Mouse (Mus musculus) CH12.LX (cell line): ENCODE results near the gene Ankrd39. TPM values are rescaled to one million over a fixed set of nuclear protein-coding genes. Genes with fewer than 3 reads are reported as not detected.

Experiments used
- DNase-seq: peaks from one replicate; pipeline ENCODE4 v3.0.0-alpha.2; 2013; ENCODE audit errors: extremely low read depth
- H3K27ac ChIP-seq: 2 replicates; pipeline ENCODE4 v1.5.1; 2012; ENCODE audit warnings: low read depth, mild to moderate bottlenecking, control low read depth, moderate library complexity; ENCODE audit not compliant: insufficient read depth
- H3K27me3 ChIP-seq: replicated peaks from 2 replicates; pipeline ENCODE3; 2012; ENCODE audit warnings: inconsistent platforms
- H3K36me3 ChIP-seq, 2 experiments: replicated peaks in 1 of 2; 2 replicates each; pipeline versions ENCODE3 to v1.6.1; 2012; ENCODE audit warnings: inconsistent platforms in 1 of 2, low read length in 1 of 2, mild to moderate bottlenecking in 1 of 2, mixed read lengths in 1 of 2, moderate library complexity in 1 of 2; ENCODE audit not compliant: control insufficient read depth in 1 of 2, insufficient read depth in 1 of 2
- H3K4me1 ChIP-seq, 2 experiments: 2 replicates each; pipeline ENCODE4 v1.6.1; 2012; ENCODE audit warnings: inconsistent platforms in 1 of 2, moderate library complexity in 1 of 2; ENCODE audit not compliant: insufficient read depth in 2 of 2, control insufficient read depth in 1 of 2
- H3K4me2 ChIP-seq: 2 replicates; pipeline ENCODE4 v1.6.1; 2012; ENCODE audit warnings: low read depth, mild to moderate bottlenecking, control low read depth; ENCODE audit not compliant: poor library complexity, insufficient read depth, severe bottlenecking
- H3K4me3 ChIP-seq, 3 experiments: fragments of 150-350 bp in 1 of 3; sonication (generic) in 1 of 3; replicated peaks in 1 of 3; 2 replicates each; pipeline versions ENCODE3 to v1.5.1; 2011 to 2012; ENCODE audit warnings: low read depth in 2 of 3, low read length in 2 of 3, mild to moderate bottlenecking in 2 of 3, moderate library complexity in 2 of 3, control low read depth in 1 of 3, improper control_type of control experiment in 1 of 3, inconsistent platforms in 1 of 3, mixed read lengths in 1 of 3; ENCODE audit not compliant: poor library complexity in 1 of 3
- H3K79me2 ChIP-seq: replicated peaks from 2 replicates; pipeline ENCODE4 v1.6.1; 2012; ENCODE audit warnings: mild to moderate bottlenecking, moderate library complexity; ENCODE audit not compliant: control insufficient read depth, poor library complexity, insufficient read depth, severe bottlenecking; ENCODE audit errors: extremely low read depth
- H3K9ac ChIP-seq: 2 replicates; pipeline ENCODE4 v1.6.1; 2012; ENCODE audit warnings: low read depth, mild to moderate bottlenecking, control low read depth, moderate library complexity; ENCODE audit not compliant: insufficient read depth
- H3K9me3 ChIP-seq: replicated peaks from 2 replicates; pipeline ENCODE3; 2012; ENCODE audit warnings: low read length, inconsistent platforms, mixed read lengths
- BHLHE40 ChIP-seq: IDR thresholded peaks from 2 replicates; pipeline ENCODE4 v1.6.1; 2011; ENCODE audit warnings: mild to moderate bottlenecking, low read depth, low read length, improper control_type of control experiment
- CHD2 ChIP-seq: IDR thresholded peaks from 2 replicates; pipeline ENCODE4 v1.6.1; 2011; ENCODE audit warnings: low read length, improper control_type of control experiment
- EP300 ChIP-seq: IDR thresholded peaks from 2 replicates; pipeline ENCODE4 v1.6.1; 2011; ENCODE audit warnings: low read length, improper control_type of control experiment
- ETS1 ChIP-seq: conservative IDR thresholded peaks from 2 replicates; pipeline ENCODE4 v1.6.1; 2012; ENCODE audit warnings: low read depth, mild to moderate bottlenecking, inconsistent platforms, low read length, improper control_type of control experiment, moderate library complexity
- HCFC1 ChIP-seq: IDR thresholded peaks from 2 replicates; pipeline ENCODE4 v1.6.1; 2012; ENCODE audit warnings: low read depth, mild to moderate bottlenecking, inconsistent platforms, low read length, improper control_type of control experiment
- IRF4 ChIP-seq: IDR thresholded peaks from 2 replicates; pipeline ENCODE4 v1.6.1; 2014; ENCODE audit warnings: low read depth, mild to moderate bottlenecking, inconsistent platforms, low read length, improper control_type of control experiment
- JUN ChIP-seq: IDR thresholded peaks from 2 replicates; pipeline ENCODE4 v1.6.1; 2011; ENCODE audit warnings: low read depth, mild to moderate bottlenecking, low read length, improper control_type of control experiment, moderate library complexity; ENCODE audit not compliant: insufficient read depth
- JUND ChIP-seq: conservative IDR thresholded peaks from 2 replicates; pipeline ENCODE4 v1.6.1; 2011; ENCODE audit warnings: low read depth, low read length, improper control_type of control experiment
- KAT2A ChIP-seq: IDR thresholded peaks from 2 replicates; pipeline ENCODE4 v1.6.1; 2012; ENCODE audit warnings: low read length, improper control_type of control experiment, inconsistent platforms; ENCODE audit not compliant: insufficient replicate concordance
- MAFK ChIP-seq: IDR thresholded peaks from 2 replicates; pipeline ENCODE4 v1.6.1; 2011; ENCODE audit warnings: low read length, improper control_type of control experiment; ENCODE audit not compliant: insufficient replicate concordance
- MAX ChIP-seq: IDR thresholded peaks from 2 replicates; pipeline ENCODE4 v1.6.1; 2011; ENCODE audit warnings: low read length, improper control_type of control experiment
- MAZ ChIP-seq: IDR thresholded peaks from 2 replicates; pipeline ENCODE4 v1.6.1; 2012; ENCODE audit warnings: low read depth, mild to moderate bottlenecking, inconsistent platforms, low read length, improper control_type of control experiment, moderate library complexity
- MXI1 ChIP-seq: IDR thresholded peaks from 2 replicates; pipeline ENCODE4 v1.6.1; 2011; ENCODE audit warnings: mild to moderate bottlenecking, low read depth, low read length, improper control_type of control experiment
- MYC ChIP-seq: IDR thresholded peaks from 2 replicates; pipeline ENCODE4 v1.6.1; 2011; ENCODE audit warnings: low read depth, mild to moderate bottlenecking, improper control_type of control experiment, low read length
- NELFE ChIP-seq: IDR thresholded peaks from 2 replicates; pipeline ENCODE4 v1.6.1; 2011; ENCODE audit warnings: low read depth, low read length, improper control_type of control experiment
- PAX5 ChIP-seq: IDR thresholded peaks from 2 replicates; pipeline ENCODE4 v1.6.1; 2012; ENCODE audit warnings: low read length, inconsistent platforms, mixed read lengths
- RCOR1 ChIP-seq: conservative IDR thresholded peaks from 2 replicates; pipeline ENCODE4 v1.6.1; 2012; ENCODE audit warnings: low read depth, mild to moderate bottlenecking, inconsistent platforms, low read length, improper control_type of control experiment
- SMC3 ChIP-seq: IDR thresholded peaks from 2 replicates; pipeline ENCODE4 v1.6.1; 2011; ENCODE audit warnings: low read depth, low read length, improper control_type of control experiment
- TBP ChIP-seq: conservative IDR thresholded peaks from 2 replicates; pipeline ENCODE4 v1.6.1; 2011; ENCODE audit warnings: low read depth, low read length, improper control_type of control experiment
- TCF12 ChIP-seq: IDR thresholded peaks from 2 replicates; pipeline ENCODE4 v1.6.1; 2014; ENCODE audit warnings: low read depth, mild to moderate bottlenecking, inconsistent platforms, low read length, improper control_type of control experiment
- UBTF ChIP-seq: IDR thresholded peaks from 2 replicates; pipeline ENCODE4 v1.6.1; 2012; ENCODE audit warnings: low read depth, mild to moderate bottlenecking, inconsistent platforms, low read length, improper control_type of control experiment, moderate library complexity
- USF1 ChIP-seq: IDR thresholded peaks from 2 replicates; pipeline ENCODE4 v1.6.1; 2014; ENCODE audit warnings: low read depth, mild to moderate bottlenecking, inconsistent platforms, low read length, improper control_type of control experiment
- USF2 ChIP-seq: conservative IDR thresholded peaks from 2 replicates; pipeline ENCODE4 v1.6.1; 2011; ENCODE audit warnings: low read depth, low read length, improper control_type of control experiment
- ZC3H11A ChIP-seq: IDR thresholded peaks from 2 replicates; pipeline ENCODE4 v1.6.1; 2012; ENCODE audit warnings: low read depth, mild to moderate bottlenecking, inconsistent platforms, low read length, improper control_type of control experiment
- ZNF384 ChIP-seq: IDR thresholded peaks from 2 replicates; pipeline ENCODE4 v1.6.1; 2012; ENCODE audit warnings: low read depth, low read length, improper control_type of control experiment, inconsistent platforms
- dilution Hi-C: fragments of 300-500 bp; cut with MboI; formaldehyde crosslinking; loops from 2 replicates; pipeline ENCODE4 v1.14.3; 2020; ENCODE audit warnings: low sequenced_read_pairs; ENCODE audit not compliant: extremely low pct_unique_long_range_greater_than_20kb, extremely low pct_ligation_motif_present
- in situ Hi-C: fragments of 300-500 bp; cut with MboI; formaldehyde crosslinking; loops from 3 replicates; pipeline ENCODE4 v1.14.3; 2019; ENCODE audit warnings: low sequenced_read_pairs, low pct_ligation_motif_present, low pct_unique_long_range_greater_than_20kb, mixed read lengths
- polyA plus RNA-seq: library from polyadenylated mRNA; unstranded; fragments of >175 nt; gene quantifications from 2 replicates; pipeline ENCODE4 v1.2.1, GENCODE M21; 2012; ENCODE audit warnings: low read depth; ENCODE audit not compliant: insufficient read length
- total RNA-seq, 2 experiments: library from RNA; depleted of rRNA; stranded (reverse); fragments of 300-350 nt in 1 of 2; fragments of >200 nt in 1 of 2; gene quantifications; 2 replicates each; pipeline ENCODE4 v1.2.3; 2012 to 2014

Gene Ankrd39
- total and polyA plus RNA-seq, 3 experiments: 4.3 to 14.8 (median 11.6) TPM

DNA sequence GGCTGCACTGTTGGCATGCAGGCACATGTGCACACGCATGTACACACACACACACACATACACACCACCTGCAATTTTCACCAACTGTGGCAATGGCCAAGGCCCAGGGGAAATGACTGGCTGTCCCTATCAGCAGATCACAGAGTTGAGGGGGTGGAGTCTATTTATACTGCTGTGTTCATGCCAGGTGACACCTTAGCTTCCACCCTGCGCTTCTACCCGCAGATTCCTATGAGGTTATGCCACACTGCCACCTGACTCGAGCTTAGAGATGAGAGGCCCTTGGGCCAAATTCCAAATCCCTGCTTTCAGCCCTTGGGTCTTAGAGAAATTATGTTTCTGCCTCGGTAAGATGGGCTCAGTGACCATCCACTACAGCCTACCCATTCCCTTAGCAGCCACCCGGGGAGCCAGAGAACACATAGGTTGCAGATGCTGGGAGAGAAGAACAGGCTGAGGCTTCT is 12.6 kb downstream of the Ankrd39 start:
- Histone ChIP-seq H3K79me2 (no peaks in the 10 kb centered on the region), H3K4me1 (no peaks in the 10 kb centered on the region), H3K36me3 (peaks cover 52 to 89% of the 10 kb centered on the region in 2 experiments), H3K9me3 (no peaks in the 10 kb centered on the region), H3K4me2 (no peak overlapping the region), H3K27ac (no peak overlapping the region)
- in situ Hi-C loops (no loop called here), dilution Hi-C loops (no loop called here)
- TF ChIP-seq TCF12 (no peak), USF1 (no peak), MYC (no peak), MAX (no peak), MAFK (no peak), ZNF384 (no peak), PAX5 (no peak), SMC3 (no peak), UBTF (no peak), MAZ (no peak), JUND (no peak), IRF4 (no peak), EP300 (no peak), JUN (no peak), ZC3H11A (no peak), USF2 (no peak), HCFC1 (no peak), RCOR1 (no peak), CHD2 (no peak)
- TF ChIP-seq, all 38 proteins: peak for 0
- no peak for DNase-seq
- H3K9ac ChIP-seq: no peak overlapping the region
- H3K27me3 ChIP-seq: no peaks in the 10 kb centered on the region
- H3K4me3 ChIP-seq: no peak overlapping the region

DNA sequence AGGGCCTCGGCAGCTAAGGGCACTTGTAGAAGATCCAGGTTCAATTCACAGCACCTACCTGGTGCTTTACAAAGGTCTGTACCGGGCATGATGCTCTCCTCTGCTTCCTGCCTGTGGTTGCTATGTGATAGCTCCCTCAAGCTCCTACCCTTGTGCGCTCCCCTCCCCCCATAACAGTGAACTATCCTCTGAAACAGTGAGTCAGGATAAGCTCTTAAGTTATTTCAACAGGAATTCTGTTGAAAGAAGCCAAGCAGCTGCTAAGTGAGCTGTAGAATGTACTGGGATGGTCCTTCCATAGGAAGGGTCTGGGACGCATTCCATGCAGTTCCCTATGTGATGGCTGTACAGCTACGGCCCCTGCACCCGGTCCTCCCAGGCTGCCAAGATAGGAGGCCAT is 13.7 kb downstream of the Ankrd39 start:
- Histone ChIP-seq H3K4me2 (no peak overlapping the region), H3K27me3 (no peaks in the 10 kb centered on the region), H3K9me3 (no peaks in the 10 kb centered on the region), H3K79me2 (no peaks in the 10 kb centered on the region), H3K4me1 (no peaks in the 10 kb centered on the region), H3K36me3 (peaks cover 43 to 80% of the 10 kb centered on the region in 2 experiments), H3K27ac (no peak overlapping the region), H3K4me3 (no peak overlapping the region), H3K9ac (no peak overlapping the region)
- dilution Hi-C loops: no loop called here
- TF ChIP-seq JUND (no peak), KAT2A (no peak), NELFE (no peak), SMC3 (no peak), MXI1 (no peak), RCOR1 (no peak), TBP (no peak), ETS1 (no peak), BHLHE40 (no peak), MAZ (no peak)
- no peak for DNase-seq
- in situ Hi-C loops: no loop called here
